Mouse (Mus musculus): Measurements from ENCODE around the gene Shisa6.

The Shisa6 gene

GRCm38 (mm10) chr11:66369764-66370163 lies 156.0 kb downstream of the Shisa6 start:
- DNase-seq (ENCODE audit: low read depth, low spot score): no peak
- Histone ChIP-seq H3K36me3 (ENCODE audit: control insufficient read depth, insufficient read depth, low read length, poor library complexity, severe bottlenecking) (no peaks in the 10 kb centered on the region), H3K27me3 (ENCODE audit: control insufficient read depth, insufficient read depth, low read length, poor library complexity, severe bottlenecking) (no peaks in the 10 kb centered on the region)

GRCm38 (mm10) chr11:66366809-66367685 lies 158.7 kb downstream of the Shisa6 start:
- Histone ChIP-seq H3K36me3 (ENCODE audit: control insufficient read depth, insufficient read depth, low read length, poor library complexity, severe bottlenecking) (no peaks in the 10 kb centered on the region), H3K27me3 (ENCODE audit: control insufficient read depth, insufficient read depth, low read length, poor library complexity, severe bottlenecking) (no peaks in the 10 kb centered on the region)
- no peak for DNase-seq (ENCODE audit: low read depth, low spot score)

GRCm38 (mm10) chr11:66359811-66360210 lies 166.0 kb downstream of the Shisa6 start:
- H3K27me3 ChIP-seq (ENCODE audit: control insufficient read depth, insufficient read depth, low read length, poor library complexity, severe bottlenecking): no peaks in the 10 kb centered on the region
- no peak for DNase-seq (ENCODE audit: low read depth, low spot score)
- H3K36me3 ChIP-seq (ENCODE audit: control insufficient read depth, insufficient read depth, low read length, poor library complexity, severe bottlenecking): no peaks in the 10 kb centered on the region

GRCm38 (mm10) chr11:66344822-66345221 lies 180.9 kb downstream of the Shisa6 start:
- no peaks in the 10 kb centered on the region for H3K36me3 ChIP-seq (ENCODE audit: control insufficient read depth, insufficient read depth, low read length, poor library complexity, severe bottlenecking)
- DNase-seq (ENCODE audit: low read depth, low spot score): no peak
- H3K27me3 ChIP-seq (ENCODE audit: control insufficient read depth, insufficient read depth, low read length, poor library complexity, severe bottlenecking): no peaks in the 10 kb centered on the region

GRCm38 (mm10) chr11:66336313-66336712 lies 189.5 kb downstream of the Shisa6 start:
- H3K36me3 ChIP-seq (ENCODE audit: control insufficient read depth, insufficient read depth, low read length, poor library complexity, severe bottlenecking): no peaks in the 10 kb centered on the region
- H3K27me3 ChIP-seq (ENCODE audit: control insufficient read depth, insufficient read depth, low read length, poor library complexity, severe bottlenecking): no peaks in the 10 kb centered on the region
- no peak for DNase-seq (ENCODE audit: low read depth, low spot score)

- DNase-seq (ENCODE audit: low read depth, low spot score): no peak
- no peaks in the 10 kb centered on the region for H3K27me3 ChIP-seq (ENCODE audit: control insufficient read depth, insufficient read depth, low read length, poor library complexity, severe bottlenecking)
- no peaks in the 10 kb centered on the region for H3K36me3 ChIP-seq (ENCODE audit: control insufficient read depth, insufficient read depth, low read length, poor library complexity, severe bottlenecking)
These were observed 213.0 kb downstream of the Shisa6 start for GRCm38 (mm10) chr11:66312764-66313163.

GRCm38 (mm10) chr11:66304396-66304795 lies 221.4 kb downstream of the Shisa6 start:
- no peak for DNase-seq (ENCODE audit: low read depth, low spot score)
- Histone ChIP-seq H3K36me3 (ENCODE audit: control insufficient read depth, insufficient read depth, low read length, poor library complexity, severe bottlenecking) (no peaks in the 10 kb centered on the region), H3K27me3 (ENCODE audit: control insufficient read depth, insufficient read depth, low read length, poor library complexity, severe bottlenecking) (no peaks in the 10 kb centered on the region)

- no peak for DNase-seq (ENCODE audit: low read depth, low spot score)
- Histone ChIP-seq H3K36me3 (ENCODE audit: control insufficient read depth, insufficient read depth, low read length, poor library complexity, severe bottlenecking) (no peaks in the 10 kb centered on the region), H3K27me3 (ENCODE audit: control insufficient read depth, insufficient read depth, low read length, poor library complexity, severe bottlenecking) (no peaks in the 10 kb centered on the region)
These were observed 251.1 kb downstream of the Shisa6 start for GRCm38 (mm10) chr11:66274707-66275081.

- no peak for DNase-seq (ENCODE audit: low read depth, low spot score)
- no peaks in the 10 kb centered on the region for H3K27me3 ChIP-seq (ENCODE audit: control insufficient read depth, insufficient read depth, low read length, poor library complexity, severe bottlenecking)
- no peaks in the 10 kb centered on the region for H3K36me3 ChIP-seq (ENCODE audit: control insufficient read depth, insufficient read depth, low read length, poor library complexity, severe bottlenecking)
These were observed 251.7 kb downstream of the Shisa6 start for GRCm38 (mm10) chr11:66273904-66274706.

GRCm38 (mm10) chr11:66267029-66267428 lies 258.7 kb downstream of the Shisa6 start:
- DNase-seq (ENCODE audit: low read depth, low spot score): no peak

GRCm38 (mm10) chr11:66265336-66265990 lies 260.3 kb downstream of the Shisa6 start:
- Histone ChIP-seq H3K36me3 (ENCODE audit: control insufficient read depth, insufficient read depth, low read length, poor library complexity, severe bottlenecking) (no peaks in the 10 kb centered on the region), H3K27me3 (ENCODE audit: control insufficient read depth, insufficient read depth, low read length, poor library complexity, severe bottlenecking) (no peaks in the 10 kb centered on the region)
- DNase-seq (ENCODE audit: low read depth, low spot score): no peak

More at GRCm38 (mm10) chr11:66267029-66267428, 258.7 kb downstream of the Shisa6 start:
- H3K27me3 ChIP-seq (ENCODE audit: control insufficient read depth, insufficient read depth, low read length, poor library complexity, severe bottlenecking): no peaks in the 10 kb centered on the region
- no peaks in the 10 kb centered on the region for H3K36me3 ChIP-seq (ENCODE audit: control insufficient read depth, insufficient read depth, low read length, poor library complexity, severe bottlenecking)

- no peaks in the 10 kb centered on the region for H3K27me3 ChIP-seq (ENCODE audit: control insufficient read depth, insufficient read depth, low read length, poor library complexity, severe bottlenecking)
- no peak for DNase-seq (ENCODE audit: low read depth, low spot score)
- H3K36me3 ChIP-seq (ENCODE audit: control insufficient read depth, insufficient read depth, low read length, poor library complexity, severe bottlenecking): no peaks in the 10 kb centered on the region
These were observed 265.6 kb downstream of the Shisa6 start for GRCm38 (mm10) chr11:66260205-66260604.

GRCm38 (mm10) chr11:66258851-66259250 lies 266.9 kb downstream of the Shisa6 start:
- no peaks in the 10 kb centered on the region for H3K27me3 ChIP-seq (ENCODE audit: control insufficient read depth, insufficient read depth, low read length, poor library complexity, severe bottlenecking)
- H3K36me3 ChIP-seq (ENCODE audit: control insufficient read depth, insufficient read depth, low read length, poor library complexity, severe bottlenecking): no peaks in the 10 kb centered on the region
- DNase-seq (ENCODE audit: low read depth, low spot score): no peak

GRCm38 (mm10) chr11:66247115-66247514 lies 278.6 kb downstream of the Shisa6 start:
- no peak for DNase-seq (ENCODE audit: low read depth, low spot score)
- H3K27me3 ChIP-seq (ENCODE audit: control insufficient read depth, insufficient read depth, low read length, poor library complexity, severe bottlenecking): no peaks in the 10 kb centered on the region
- H3K36me3 ChIP-seq (ENCODE audit: control insufficient read depth, insufficient read depth, low read length, poor library complexity, severe bottlenecking): no peaks in the 10 kb centered on the region

GRCm38 (mm10) chr11:66236557-66236956 lies 289.2 kb downstream of the Shisa6 start:
- H3K27me3 ChIP-seq (ENCODE audit: control insufficient read depth, insufficient read depth, low read length, poor library complexity, severe bottlenecking): no peaks in the 10 kb centered on the region
- DNase-seq (ENCODE audit: low read depth, low spot score): no peak
- no peaks in the 10 kb centered on the region for H3K36me3 ChIP-seq (ENCODE audit: control insufficient read depth, insufficient read depth, low read length, poor library complexity, severe bottlenecking)

All from splenic B cell, adult 2 months (primary cell).